Mouse (Mus musculus) hindlimb bud, embryonic 11.5 days (tissue): ENCODE results near the gene Zfp536.

Experiments used
- DNase-seq: peaks from one replicate; pipeline ENCODE4 v3.0.0-alpha.2; 2012; ENCODE audit warnings: low read depth, low spot score; ENCODE audit errors: extremely low spot score

The Zfp536 gene

DNA sequence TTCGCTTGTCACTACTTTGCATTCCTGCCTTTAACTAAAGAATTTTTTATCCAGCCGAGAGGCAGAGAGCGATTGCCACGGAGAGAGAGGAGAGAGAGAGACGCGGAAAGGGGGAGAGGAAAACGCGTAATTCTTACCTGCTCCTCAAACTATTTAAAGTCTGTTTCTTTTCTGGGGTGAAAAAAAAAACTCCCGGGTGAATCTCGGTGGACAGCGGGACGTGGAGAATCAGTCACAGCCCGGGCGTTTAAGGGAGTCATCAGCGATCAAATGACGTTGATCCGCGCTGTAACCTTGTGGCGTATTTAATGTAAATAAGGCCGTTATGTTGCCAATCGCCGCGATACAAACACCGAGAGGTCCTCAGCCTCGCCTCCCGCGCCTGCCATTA lies at the start of gene Zfp536:
Gene Zfp536, minus strand, starts transcription at position 330 of the 391 bp plus-strand sequence.
- DNase-seq, result no peak

- no peak for DNase-seq
Measured at GRCm38 (mm10) chr7:37820670-37821301, 47.3 kb upstream of the Zfp536 start.

DNA sequence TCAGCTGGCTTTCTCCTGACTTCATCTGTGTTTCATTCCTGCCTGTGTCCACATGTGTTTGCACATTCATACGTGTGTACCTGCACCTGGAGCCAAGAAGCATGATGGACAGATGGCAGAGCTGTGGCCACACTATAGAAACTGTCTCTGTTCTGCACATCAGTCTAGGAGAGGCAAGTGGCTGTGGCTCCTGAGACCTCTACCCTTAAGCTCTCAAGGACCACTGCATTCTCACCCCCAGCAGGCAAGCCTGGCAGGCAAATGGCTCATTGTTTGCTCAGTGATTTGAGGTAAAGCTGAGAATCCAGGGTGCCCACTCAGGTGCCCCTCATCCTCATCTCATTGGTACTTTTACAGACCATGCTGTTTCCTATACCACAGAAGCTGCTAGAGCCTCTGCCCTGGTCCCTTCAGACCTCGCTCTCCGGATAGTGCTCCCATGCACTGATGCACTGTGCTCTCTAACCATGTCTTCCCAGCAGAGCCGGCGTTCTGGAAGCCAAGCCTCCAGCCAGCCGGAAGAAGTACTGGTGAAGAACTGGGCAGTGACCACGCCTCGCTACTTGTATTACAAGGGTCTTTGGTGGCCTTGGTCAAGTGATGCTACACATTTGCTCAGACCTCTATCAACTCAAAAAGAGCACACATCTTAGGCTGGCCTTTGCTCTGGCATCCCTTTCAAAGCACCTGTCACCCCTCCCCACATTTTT lies 45.3 kb upstream of the Zfp536 start:
- no peak for DNase-seq

- no peak for DNase-seq
Measured at GRCm38 (mm10) chr7:37816901-37817300, 43.5 kb upstream of the Zfp536 start.

DNA sequence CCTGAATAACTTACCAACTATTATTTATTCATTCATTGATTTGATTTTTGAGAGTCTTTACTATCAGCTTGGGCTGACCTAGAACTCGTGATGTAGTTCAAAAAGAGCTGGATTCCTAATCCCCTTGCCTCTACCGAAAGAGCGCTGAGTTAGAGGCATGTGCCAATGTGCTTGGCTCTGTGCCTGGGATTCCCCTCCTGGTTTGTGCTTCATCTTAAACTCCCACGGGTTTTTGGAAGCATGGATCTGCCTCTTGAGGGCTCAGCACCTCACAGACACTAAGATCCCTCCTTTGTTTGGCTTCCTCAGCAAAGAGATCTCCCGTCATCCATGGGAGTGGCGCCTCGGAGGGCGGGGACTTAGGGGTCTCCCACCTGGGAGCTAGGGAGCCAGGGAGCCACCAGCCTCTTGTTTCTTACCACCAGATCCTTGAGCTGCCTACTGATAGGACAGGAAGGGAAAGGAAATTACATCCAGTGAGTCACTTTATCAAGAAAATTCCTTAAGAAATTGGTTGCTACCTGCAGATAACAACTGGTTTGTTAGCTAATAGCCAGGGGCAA lies 41.5 kb upstream of the Zfp536 start:
- DNase-seq, result no peak

- no peak for DNase-seq
Measured at GRCm38 (mm10) chr7:37813676-37814075, 40.2 kb upstream of the Zfp536 start.

DNA sequence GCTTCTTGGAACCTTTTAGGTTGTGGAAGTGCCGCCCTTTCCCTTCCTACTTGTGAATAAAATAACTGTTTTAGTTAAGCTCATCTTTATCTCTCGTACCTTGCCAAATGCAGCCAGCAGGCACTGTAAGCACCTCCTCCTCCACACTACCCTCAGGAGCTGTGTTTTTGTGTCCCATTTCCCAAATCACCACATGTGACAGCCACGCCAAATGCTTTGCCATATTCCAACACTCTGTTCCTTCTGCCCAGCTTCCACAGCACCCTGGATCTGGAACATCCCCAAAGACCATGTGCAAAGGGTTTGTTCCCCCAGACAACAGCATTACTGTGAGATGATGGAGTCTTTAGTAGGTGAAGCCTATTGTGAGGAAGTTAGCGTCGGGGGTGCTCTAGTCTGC lies 36.5 kb upstream of the Zfp536 start:
- DNase-seq, result no peak

GRCm38 (mm10) chr7:37809001-37809400 lies 35.6 kb upstream of the Zfp536 start:
- DNase-seq, result no peak

DNA sequence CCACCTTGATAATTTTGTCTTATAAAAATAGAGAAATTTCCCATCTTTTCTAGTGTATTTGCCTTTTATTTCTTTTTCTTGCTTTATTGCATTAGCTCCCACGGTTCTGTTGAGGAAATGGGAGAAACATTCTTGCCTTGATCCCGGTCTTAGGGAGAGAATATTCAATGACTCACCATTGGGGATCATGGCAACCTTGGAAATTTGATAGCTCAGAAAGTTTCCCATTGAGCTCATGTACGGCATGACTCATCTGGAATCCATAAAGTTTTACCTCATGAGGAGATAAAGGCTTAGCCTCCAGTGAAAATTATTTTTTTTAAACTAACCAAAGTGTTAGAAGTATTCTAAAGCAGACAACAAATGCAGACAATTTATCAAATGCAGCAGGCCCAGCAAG lies 27.7 kb upstream of the Zfp536 start:
- DNase-seq, result no peak

- DNase-seq, result no peak
Measured at GRCm38 (mm10) chr7:37788721-37789120, 15.3 kb upstream of the Zfp536 start.

GRCm38 (mm10) chr7:37775502-37775901 lies 2.1 kb upstream of the Zfp536 start:
- no peak for DNase-seq

DNA sequence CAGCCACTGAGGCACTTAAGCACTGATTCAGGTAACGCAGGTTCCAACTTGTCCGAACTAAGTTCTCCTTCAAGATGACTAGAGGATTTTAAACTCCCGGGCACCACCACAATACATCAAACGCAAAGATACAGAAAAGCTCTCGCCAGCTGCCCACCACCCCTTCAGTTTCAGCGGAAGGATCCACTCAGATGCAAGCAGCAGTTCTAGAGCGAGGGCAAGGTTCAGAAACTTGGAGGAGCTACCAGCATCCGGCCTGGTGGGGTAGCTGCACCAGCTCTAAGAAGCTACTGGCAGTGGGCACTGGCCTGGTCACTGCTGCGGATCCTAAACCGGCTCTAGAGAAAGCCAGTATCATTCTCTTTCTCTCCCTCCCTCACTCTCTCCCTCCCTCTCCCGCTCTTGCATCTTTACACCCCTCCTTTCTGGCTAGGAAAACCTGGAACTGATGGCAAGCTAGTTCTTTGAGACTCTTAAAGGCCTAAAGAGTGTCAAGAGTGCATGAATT lies 1.1 kb upstream of the Zfp536 start:
- DNase-seq, result no peak

GRCm38 (mm10) chr7:37773906-37774305 lies 465 bp upstream of the Zfp536 start:
- DNase-seq, result no peak

DNA sequence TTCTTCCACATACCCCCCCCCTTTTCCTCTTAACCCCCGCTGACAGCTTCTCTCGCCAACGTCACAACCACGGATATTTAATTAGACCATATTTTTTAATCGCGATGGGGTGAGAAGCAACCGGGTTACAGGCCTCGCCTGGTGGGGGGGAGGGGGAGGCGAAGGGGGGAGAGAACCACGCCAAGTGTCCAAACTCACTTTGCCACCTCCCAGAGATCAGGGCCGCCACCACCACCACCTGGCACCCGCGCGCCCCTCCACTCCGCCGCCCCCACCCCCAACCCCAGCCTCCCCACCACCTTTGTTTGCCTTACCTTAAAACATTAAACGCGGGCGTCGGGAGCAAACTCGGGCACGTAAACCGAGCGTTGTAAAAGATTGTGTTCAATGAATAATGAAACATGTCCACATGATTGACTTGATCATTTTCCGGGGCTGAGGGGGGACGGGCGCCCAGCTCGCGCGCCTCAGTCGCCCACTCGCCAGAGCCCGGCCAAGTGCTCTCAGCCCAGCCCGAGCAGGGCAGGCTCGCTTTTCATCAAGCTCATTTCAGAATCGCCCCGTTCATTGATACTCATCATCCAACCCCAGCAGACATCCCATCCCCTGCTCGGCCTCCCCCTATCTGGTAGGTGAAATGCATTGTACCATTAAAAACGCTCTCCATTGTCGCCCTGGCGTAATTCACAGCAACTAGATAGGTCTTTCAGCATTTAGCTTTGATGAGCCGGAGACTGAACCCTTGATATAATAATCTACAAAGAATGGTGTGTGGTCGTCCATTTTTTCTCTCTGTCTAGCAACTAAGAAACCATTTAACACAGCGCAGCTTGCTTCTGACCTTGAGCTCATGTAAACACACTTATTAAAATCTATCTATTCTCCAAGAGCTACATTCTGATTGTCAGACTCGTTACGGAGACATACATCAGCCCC lies 797 bp downstream of the Zfp536 start:
- no peak for DNase-seq

- DNase-seq, result no peak
Measured at GRCm38 (mm10) chr7:37771491-37772375, 1.7 kb downstream of the Zfp536 start.

DNA sequence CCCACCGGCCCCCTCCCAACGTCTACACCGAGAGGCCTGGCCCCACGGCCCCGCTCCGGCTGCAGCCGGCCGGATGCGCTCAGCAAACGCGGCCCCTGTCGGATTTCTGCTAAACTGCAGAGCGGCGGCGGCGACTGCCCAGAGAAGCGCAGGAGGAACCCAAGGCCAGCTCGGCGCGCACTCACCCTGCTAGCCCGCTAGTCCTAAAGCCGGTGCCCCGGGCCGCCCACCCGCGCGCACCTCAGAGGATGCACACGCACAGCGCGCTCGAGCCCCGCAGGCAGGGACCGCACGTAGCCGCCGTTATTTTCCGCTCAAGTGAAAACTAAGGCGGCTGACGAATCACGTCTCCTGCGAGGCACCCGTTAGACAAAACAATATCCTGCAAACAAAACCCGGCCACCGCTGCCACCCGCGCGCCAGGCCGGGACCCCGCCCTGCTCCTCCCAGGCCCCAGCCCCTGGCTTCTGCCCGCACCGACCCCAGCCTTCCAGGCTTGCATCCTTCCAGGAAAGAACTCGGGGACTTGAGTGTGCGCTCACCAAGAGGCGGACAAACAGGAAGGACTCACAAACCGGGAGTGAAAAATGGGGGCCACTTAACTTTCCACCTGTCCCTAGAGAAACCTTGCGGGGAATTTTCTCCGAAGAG lies 2.9 kb downstream of the Zfp536 start:
- no peak for DNase-seq

- no peak for DNase-seq
Measured at GRCm38 (mm10) chr7:37769526-37770399, 3.7 kb downstream of the Zfp536 start.

DNA sequence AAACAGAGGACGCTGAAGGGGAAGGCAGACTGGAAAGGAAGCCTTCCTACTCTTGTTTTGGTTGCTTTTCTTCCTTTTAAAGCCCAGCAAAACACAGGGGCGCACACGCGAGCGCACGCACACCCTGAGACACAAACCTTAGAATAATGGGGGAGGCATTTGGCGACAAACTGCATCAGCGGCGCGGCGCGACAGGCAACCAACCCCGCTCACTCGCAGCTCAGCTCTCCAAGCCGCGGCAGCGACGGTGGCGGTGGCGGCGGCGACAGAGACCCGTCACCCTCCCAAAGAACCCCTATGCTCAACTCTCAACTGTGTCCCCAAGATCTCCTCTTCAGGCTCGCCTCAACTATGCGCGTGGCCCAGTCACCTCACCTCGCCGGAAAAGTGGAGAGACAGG lies 4.4 kb downstream of the Zfp536 start:
- DNase-seq, result no peak
